ENCODE assay signal across 24 mouse cellular contexts in genomic region chr12:91063337-91064015, GRCm38 (mm10).
DNase-seq lines count a peak whose midpoint lies in the region; ATAC-seq and TF ChIP-seq lines count a peak whose summit lies in the region.
"Had no signal": no experiment of that assay in that cellular context is flagged by ENCODE, and none has a peak within 500 bp of the region (broad histone marks: within the 10 kb centered on the region; RNA-seq: fewer than 3 reads in every experiment).

No protein-coding gene starts in this region.

- no peak for ATAC-seq in stomach, embryonic 14.5 days (ENCODE audit: insufficient number of reproducible peaks, insufficient read depth, low FRiP score, low read depth)
- ATAC-seq in stomach, postnatal 0 days (ENCODE audit: low FRiP score, low TSS enrichment): no peak
- ATAC-seq in heart, embryonic 16.5 days (replicated peaks; ENCODE audit: extremely low read depth, insufficient read depth, low FRiP score): peak; percentile 90
- no peak for ATAC-seq in megakaryocyte progenitor cell, adult 5-6 weeks (replicated peaks; ENCODE audit: poor library complexity)
- ATAC-seq: forebrain, embryonic 13.5 days; liver, embryonic 12.5 days; liver, postnatal 0 days; midbrain, embryonic 15.5 days had no signal

- H3K4me3 ChIP-seq in heart, embryonic 10.5 days: no peak overlapping the region
- no peak overlapping the region for H3K4me3 ChIP-seq in stomach, embryonic 14.5 days (ENCODE audit: low read depth, low read length)
- H3K4me3 ChIP-seq in stomach, postnatal 0 days (ENCODE audit: low read depth, low read length): no peak overlapping the region
- no peak overlapping the region for H3K4me3 ChIP-seq in heart, embryonic 16.5 days (ENCODE audit: low read length)
- H3K4me3 ChIP-seq: forebrain, embryonic 13.5 days; hindbrain, embryonic 12.5 days; liver, embryonic 12.5 days; midbrain, embryonic 15.5 days had no signal

- no peak overlapping the region for H3K9ac ChIP-seq in stomach, embryonic 14.5 days (replicated peaks; ENCODE audit: low read depth, low read length)
- H3K9ac ChIP-seq in stomach, postnatal 0 days (ENCODE audit: low read length): no peak overlapping the region
- no peak overlapping the region for H3K9ac ChIP-seq in heart, embryonic 16.5 days (ENCODE audit: low read length)
- H3K9ac ChIP-seq: forebrain, embryonic 13.5 days; hindbrain, embryonic 12.5 days; liver, embryonic 12.5 days; liver, postnatal 0 days; midbrain, embryonic 15.5 days had no signal

- H3K4me1 ChIP-seq in heart, embryonic 10.5 days: no peaks in the 10 kb centered on the region
- peaks cover 9% of the 10 kb centered on the region for H3K4me1 ChIP-seq in stomach, embryonic 14.5 days (ENCODE audit: control insufficient read depth, insufficient read depth, low read length)
- no peaks in the 10 kb centered on the region for H3K4me1 ChIP-seq in stomach, postnatal 0 days (replicated peaks; ENCODE audit: control insufficient read depth, insufficient read depth)
- peaks cover 22% of the 10 kb centered on the region for H3K4me1 ChIP-seq in heart, embryonic 16.5 days (ENCODE audit: control insufficient read depth, insufficient read depth, low read length)
- H3K4me1 ChIP-seq: forebrain, embryonic 13.5 days; liver, embryonic 12.5 days had no signal

- H3K27me3 ChIP-seq in heart, embryonic 10.5 days (ENCODE audit: insufficient read depth, poor library complexity, severe bottlenecking): no peaks in the 10 kb centered on the region
- H3K27me3 ChIP-seq in stomach, embryonic 14.5 days (ENCODE audit: control insufficient read depth, insufficient read depth, low read length): no peaks in the 10 kb centered on the region
- no peaks in the 10 kb centered on the region for H3K27me3 ChIP-seq in stomach, postnatal 0 days (ENCODE audit: control insufficient read depth, insufficient read depth, low read length)
- H3K27me3 ChIP-seq in heart, embryonic 16.5 days (ENCODE audit: control insufficient read depth, insufficient read depth, low read length): no peaks in the 10 kb centered on the region
- H3K27me3 ChIP-seq: forebrain, embryonic 13.5 days; hindbrain, embryonic 12.5 days; liver, embryonic 12.5 days; midbrain, embryonic 15.5 days had no signal

- WGBS in heart, embryonic 10.5 days: 76% methylated on average over 4 of the region's 4 CpGs
- 68% methylated on average over 4 of the region's 4 CpGs for WGBS in stomach, embryonic 14.5 days
- WGBS in stomach, postnatal 0 days: 63% methylated on average over 4 of the region's 4 CpGs
- 37% methylated on average over 4 of the region's 4 CpGs for WGBS in heart, embryonic 16.5 days

- H3K9me3 ChIP-seq in heart, embryonic 10.5 days: no peaks in the 10 kb centered on the region
- H3K9me3 ChIP-seq in stomach, embryonic 14.5 days (ENCODE audit: control insufficient read depth, low read depth, low read length): no peaks in the 10 kb centered on the region
- no peaks in the 10 kb centered on the region for H3K9me3 ChIP-seq in stomach, postnatal 0 days (ENCODE audit: control insufficient read depth, low read length)
- no peaks in the 10 kb centered on the region for H3K9me3 ChIP-seq in heart, embryonic 16.5 days (replicated peaks; ENCODE audit: control insufficient read depth, low read length)
- H3K9me3 ChIP-seq: forebrain, embryonic 13.5 days; G1E; hindbrain, embryonic 12.5 days; liver, embryonic 12.5 days; midbrain, embryonic 15.5 days had no signal

- peak; percentile 54 to 55 for DNase-seq in heart, adult 18-20 months
- no peak for DNase-seq in heart, embryonic 10.5 days (ENCODE audit: low spot score)
- DNase-seq in stomach, postnatal 0 days (ENCODE audit: low spot score): no peak
- DNase-seq in cerebellum, postnatal 10 days: no peak
- DNase-seq in thymus, postnatal 25 days: no peak
- DNase-seq: adrenal gland, adult 8-10 months; cerebellum, adult 2 months; cerebellum, postnatal 25 days; gastrocnemius, postnatal 10 days; kidney, adult 8-10 months; kidney, postnatal 4 days; liver, postnatal 0 days; lung, postnatal 36 days; right cerebral cortex, adult 18-20 months; right cerebral cortex, postnatal 4 days had no signal

- H3K4me2 ChIP-seq in stomach, embryonic 14.5 days (replicated peaks; ENCODE audit: low read depth, low read length): no peak overlapping the region
- no peak overlapping the region for H3K4me2 ChIP-seq in stomach, postnatal 0 days (replicated peaks; ENCODE audit: low read depth)
- peak overlapping the region; percentile 21; the same call in 1 of the 2 replicates for H3K4me2 ChIP-seq in heart, embryonic 16.5 days (ENCODE audit: low read depth, low read length)
- H3K4me2 ChIP-seq: forebrain, embryonic 13.5 days; hindbrain, embryonic 12.5 days; liver, embryonic 12.5 days; midbrain, embryonic 15.5 days had no signal

- no peaks in the 10 kb centered on the region for H3K36me3 ChIP-seq in heart, embryonic 10.5 days
- no peaks in the 10 kb centered on the region for H3K36me3 ChIP-seq in stomach, embryonic 14.5 days (ENCODE audit: control insufficient read depth, insufficient read depth, low read length)
- H3K36me3 ChIP-seq in stomach, postnatal 0 days (ENCODE audit: control insufficient read depth, insufficient read depth, low read length): no peaks in the 10 kb centered on the region
- H3K36me3 ChIP-seq in heart, embryonic 16.5 days (ENCODE audit: control insufficient read depth, insufficient read depth): no peaks in the 10 kb centered on the region
- H3K36me3 ChIP-seq: hindbrain, embryonic 12.5 days; liver, embryonic 12.5 days; midbrain, embryonic 15.5 days had no signal

- no peak for TF ChIP-seq CTCF in stomach, postnatal 0 days (IDR thresholded peaks at IDR 0.05; ENCODE audit: low read depth)

- no peak for TF ChIP-seq EP300 in stomach, postnatal 0 days (optimal IDR thresholded peaks at IDR 0.05)

- H3K27ac ChIP-seq in heart, embryonic 10.5 days: no peak overlapping the region
- peak overlapping the region; percentile 62; the same call in 1 of the 2 replicates for H3K27ac ChIP-seq in stomach, embryonic 14.5 days (ENCODE audit: low read length)
- H3K27ac ChIP-seq in stomach, postnatal 0 days (replicated peaks): no peak overlapping the region
- peak overlapping the region; percentile 83 for H3K27ac ChIP-seq in heart, embryonic 16.5 days (ENCODE audit: low read length)
- H3K27ac ChIP-seq: forebrain, embryonic 13.5 days; hindbrain, embryonic 12.5 days; kidney, postnatal 0 days; liver, embryonic 12.5 days; midbrain, embryonic 15.5 days had no signal

Comparison
In these comparisons a context has a peak if more than half of its experiments do, and no peak if none do; other contexts are left out.
1. DNase-seq: peak in heart, adult 18-20 months (2 of 2); none in heart, embryonic 10.5 days (single experiment), stomach, postnatal 0 days (single experiment), cerebellum, postnatal 10 days (0 of 2) and thymus, postnatal 25 days (single experiment).
2. H3K27ac ChIP-seq: peak in stomach, embryonic 14.5 days (single experiment) and heart, embryonic 16.5 days (single experiment); none in heart, embryonic 10.5 days (single experiment) and stomach, postnatal 0 days (single experiment).